Mouse (Mus musculus): ENCODE measurements around the gene Krtap24-1. TPM values are rescaled to one million over a fixed set of nuclear protein-coding genes. Genes with fewer than 3 reads are reported as not detected.

Krtap24-1 gene
- polyA plus RNA-seq, 1 experiment from 2014 or later, result not detected

DNA sequence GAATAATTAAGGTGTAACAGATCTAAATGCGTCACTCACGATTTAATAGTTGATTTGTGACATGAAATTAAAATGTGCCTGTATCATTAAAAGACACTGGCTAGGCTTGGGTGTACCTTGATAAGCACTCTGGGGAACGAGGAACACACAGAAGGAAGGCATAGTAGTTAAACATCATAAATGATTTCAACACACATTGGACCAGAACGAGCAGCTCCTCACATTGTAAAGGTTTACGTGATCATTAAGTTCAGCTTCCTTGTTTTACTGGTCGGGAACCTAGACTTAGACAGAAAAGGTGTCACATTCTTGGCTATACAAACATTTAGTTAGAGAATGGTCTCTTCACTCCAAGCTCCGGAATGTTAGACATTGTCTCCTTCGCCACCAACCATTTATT lies 11.8 kb downstream of the Krtap24-1 start:
- H3K4me1 ChIP-seq, result no peaks in the 10 kb centered on the region
- H3K9ac ChIP-seq, result no peak overlapping the region
- ATAC-seq (ENCODE audit: low FRiP score), result no peak
- H3K4me2 ChIP-seq (replicated peaks), result no peak overlapping the region
- H3K4me3 ChIP-seq, result no peak overlapping the region
- WGBS, result 83% methylated on average over 8 of the region's 8 CpGs
- H3K27ac ChIP-seq, result no peak overlapping the region
- no peaks in the 10 kb centered on the region for H3K9me3 ChIP-seq (replicated peaks)
- no peaks in the 10 kb centered on the region for H3K27me3 ChIP-seq
- H3K36me3 ChIP-seq, result no peaks in the 10 kb centered on the region

DNA sequence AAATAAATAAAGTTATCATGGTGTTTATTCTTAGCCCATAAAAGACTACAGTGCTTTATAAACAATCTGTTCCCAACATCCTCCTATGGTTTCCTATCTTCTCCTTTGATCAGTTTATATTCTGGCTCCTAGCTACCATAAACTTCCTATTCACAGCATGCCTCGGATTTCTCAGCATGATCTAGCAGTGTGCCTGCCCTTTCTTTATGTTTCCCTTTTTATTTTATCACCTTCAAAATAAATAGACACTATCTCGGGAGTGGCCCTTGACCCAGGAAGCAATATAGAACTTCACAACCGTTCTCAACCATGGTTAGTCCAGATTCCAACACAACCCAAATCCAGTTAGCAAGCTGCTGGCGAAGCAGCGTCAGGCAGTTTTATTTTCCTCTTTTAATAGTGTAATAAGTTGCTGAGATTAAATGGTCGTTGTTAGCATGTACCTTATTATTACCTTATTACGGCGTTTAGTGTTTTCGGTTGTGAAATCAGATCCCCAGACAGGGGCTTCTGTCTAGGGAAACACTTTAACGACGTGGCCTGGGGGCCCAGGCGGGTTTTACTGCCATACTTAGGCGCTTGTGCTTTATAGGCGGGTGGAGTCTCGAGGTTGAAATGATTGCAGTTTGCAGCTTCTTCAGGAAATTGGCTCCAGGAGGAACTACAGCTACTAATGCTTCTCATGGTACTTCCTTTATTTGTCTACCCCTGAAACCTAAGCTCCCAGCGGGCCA lies 12.4 kb downstream of the Krtap24-1 start:
- no peak overlapping the region for H3K4me2 ChIP-seq (replicated peaks)
- no peaks in the 10 kb centered on the region for H3K36me3 ChIP-seq
- no peaks in the 10 kb centered on the region for H3K4me1 ChIP-seq
- H3K4me3 ChIP-seq, result no peak overlapping the region
- H3K9ac ChIP-seq, result no peak overlapping the region
- no peak for ATAC-seq (ENCODE audit: low FRiP score)
- no peak overlapping the region for H3K27ac ChIP-seq
- no peaks in the 10 kb centered on the region for H3K9me3 ChIP-seq (replicated peaks)
- no peaks in the 10 kb centered on the region for H3K27me3 ChIP-seq
- 80% methylated on average over 16 of the region's 16 CpGs for WGBS

DNA sequence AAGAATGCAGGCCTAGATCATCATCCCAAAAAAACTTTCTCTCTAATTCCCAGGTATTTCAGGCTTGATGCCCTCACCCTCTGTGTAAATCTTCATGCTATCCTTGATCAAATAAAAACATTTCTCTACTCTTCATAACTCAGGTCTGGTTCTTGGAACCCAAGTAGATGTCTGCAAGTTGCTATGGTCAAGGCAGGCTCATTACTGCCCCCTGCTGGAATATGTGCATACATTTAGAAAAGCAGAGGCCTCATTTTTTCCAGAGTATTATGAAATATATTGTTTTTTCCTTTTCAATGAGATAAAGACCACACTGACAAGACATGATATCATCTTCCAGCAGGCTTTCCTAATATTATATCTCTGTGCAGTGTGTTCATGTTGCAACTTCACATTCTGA lies 19.3 kb downstream of the Krtap24-1 start:
- H3K4me1 ChIP-seq, result no peaks in the 10 kb centered on the region

DNA sequence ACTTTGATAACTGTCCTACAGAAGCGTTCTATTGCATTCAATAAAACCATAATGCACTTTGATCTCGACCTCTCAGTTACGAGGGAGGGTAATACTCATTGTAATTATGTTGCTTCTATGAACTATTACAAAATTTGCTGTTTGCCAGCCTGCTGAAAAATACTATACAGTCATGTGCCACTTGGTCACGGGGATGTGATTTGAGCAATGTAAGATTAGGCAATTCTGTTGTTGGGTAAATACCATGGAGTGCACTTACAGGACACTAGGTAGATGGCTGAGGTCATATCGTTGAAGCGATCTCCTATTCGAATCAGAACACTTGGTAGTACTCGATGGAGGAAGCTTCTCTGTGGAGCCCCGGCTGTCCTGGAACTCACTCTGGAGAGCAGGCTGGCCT lies 28.7 kb downstream of the Krtap24-1 start:
- WGBS, result 93% methylated on average over 9 of the region's 9 CpGs
- Histone ChIP-seq H3K27me3 (no peaks in the 10 kb centered on the region), H3K36me3 (no peaks in the 10 kb centered on the region), H3K4me3 (no peak overlapping the region), H3K27ac (no peak overlapping the region), H3K4me2 (replicated peaks) (no peak overlapping the region), H3K9me3 (replicated peaks) (no peaks in the 10 kb centered on the region), H3K4me1 (no peaks in the 10 kb centered on the region), H3K9ac (no peak overlapping the region)
- no peak for ATAC-seq (ENCODE audit: low FRiP score)

More for the DNA sequence above, 19.3 kb downstream of the Krtap24-1 start:
- H3K4me3 ChIP-seq, result no peak overlapping the region
- H3K27ac ChIP-seq, result no peak overlapping the region
- no peaks in the 10 kb centered on the region for H3K36me3 ChIP-seq
- no peaks in the 10 kb centered on the region for H3K9me3 ChIP-seq (replicated peaks)
- H3K27me3 ChIP-seq, result no peaks in the 10 kb centered on the region
- ATAC-seq (ENCODE audit: low FRiP score), result no peak
- H3K4me2 ChIP-seq (replicated peaks), result no peak overlapping the region
- H3K9ac ChIP-seq, result no peak overlapping the region

DNA sequence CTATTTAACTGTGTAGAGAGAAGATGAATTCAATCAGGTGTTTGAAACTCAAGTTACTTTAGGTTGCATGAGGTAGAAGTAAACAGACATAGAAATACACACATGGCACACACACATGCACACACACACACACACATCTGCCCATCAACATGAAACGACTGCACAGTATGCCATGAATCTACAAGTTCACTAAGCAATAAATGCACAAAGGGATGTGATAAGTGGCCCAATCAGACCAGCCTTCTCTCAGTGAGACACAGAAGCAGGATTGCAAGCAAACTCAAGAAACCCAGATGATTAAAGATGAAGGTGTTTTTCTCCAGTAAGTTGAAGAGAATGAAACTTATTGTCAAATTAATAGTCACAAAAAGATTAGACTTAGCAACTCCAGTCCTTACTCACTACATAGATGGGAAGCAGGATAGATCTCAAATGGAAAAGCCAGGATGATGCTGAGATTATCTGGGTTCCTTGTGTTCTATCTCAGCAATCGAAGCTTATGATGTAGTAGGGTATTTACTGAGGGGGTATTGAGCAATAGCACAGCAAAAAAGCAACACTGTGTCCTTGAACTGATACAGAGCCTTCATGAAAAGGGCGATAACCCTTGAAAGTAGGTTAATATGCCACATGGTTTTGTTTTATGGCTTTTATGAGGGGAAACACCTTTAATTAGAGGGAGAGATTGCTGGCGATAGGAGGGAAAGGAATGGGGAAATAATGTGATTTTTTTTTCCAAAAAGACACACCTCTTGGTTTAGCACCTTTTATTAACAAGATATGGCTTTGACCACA lies 36.0 kb downstream of the Krtap24-1 start:
- no peak overlapping the region for H3K9ac ChIP-seq
- H3K4me3 ChIP-seq, result no peak overlapping the region
- no peak for ATAC-seq (ENCODE audit: low FRiP score)
- H3K27me3 ChIP-seq, result no peaks in the 10 kb centered on the region
- H3K36me3 ChIP-seq, result no peaks in the 10 kb centered on the region
- H3K4me1 ChIP-seq, result no peaks in the 10 kb centered on the region
- 87% methylated on average over 4 of the region's 4 CpGs for WGBS
- H3K4me2 ChIP-seq (replicated peaks), result no peak overlapping the region
- H3K9me3 ChIP-seq (replicated peaks), result no peaks in the 10 kb centered on the region
- H3K27ac ChIP-seq, result no peak overlapping the region

DNA sequence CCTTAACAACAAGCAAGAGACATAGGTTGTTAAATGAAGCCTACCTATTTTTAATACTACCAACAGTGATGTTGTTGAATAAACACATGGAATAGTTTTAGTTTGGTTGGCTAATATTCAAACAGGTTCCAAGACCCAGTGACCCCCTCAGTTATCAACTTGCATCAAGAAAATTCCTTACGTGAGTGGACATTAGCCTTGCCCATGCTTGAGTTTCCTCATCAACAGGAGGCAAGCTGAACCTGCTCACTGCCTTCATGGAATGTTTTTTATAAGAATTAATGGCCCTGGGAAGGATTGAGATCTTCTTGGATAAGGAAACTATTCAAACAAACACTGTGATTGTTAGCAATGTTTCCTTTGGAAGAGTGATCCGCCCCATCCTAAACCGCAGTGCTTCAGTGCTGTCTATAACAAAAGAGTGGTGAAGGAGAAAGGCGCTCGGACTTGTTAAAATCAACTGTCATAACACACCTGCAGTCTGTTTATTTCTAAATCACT lies 39.1 kb downstream of the Krtap24-1 start:
- no peaks in the 10 kb centered on the region for H3K27me3 ChIP-seq
- no peak for ATAC-seq (ENCODE audit: low FRiP score)
- WGBS, result 80% methylated on average over 5 of the region's 5 CpGs

DNA sequence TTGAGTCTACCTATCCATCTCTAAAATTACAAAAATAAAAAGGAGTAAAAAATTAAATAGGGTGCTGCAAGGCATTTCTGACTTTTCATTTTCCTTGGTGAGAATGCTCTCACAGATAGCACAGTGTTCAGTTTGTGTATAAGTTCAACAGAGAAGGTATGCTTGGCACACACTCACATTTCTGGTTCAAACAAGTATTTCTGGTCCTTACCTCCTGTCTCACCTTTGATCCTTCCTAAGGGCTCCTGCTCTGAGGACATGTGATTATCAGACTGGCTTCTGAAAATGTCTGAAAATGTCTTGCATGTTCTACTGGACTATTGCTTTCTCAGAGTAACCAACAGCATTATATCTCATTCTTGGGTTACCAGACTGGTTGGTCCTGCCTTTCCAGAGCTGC lies 41.9 kb downstream of the Krtap24-1 start:
- no peak for ATAC-seq (ENCODE audit: low FRiP score)
- Histone ChIP-seq H3K36me3 (no peaks in the 10 kb centered on the region), H3K9me3 (replicated peaks) (no peaks in the 10 kb centered on the region)

More for the DNA sequence above, 39.1 kb downstream of the Krtap24-1 start:
- Histone ChIP-seq H3K9ac (no peak overlapping the region), H3K4me1 (no peaks in the 10 kb centered on the region), H3K4me3 (no peak overlapping the region), H3K9me3 (replicated peaks) (no peaks in the 10 kb centered on the region), H3K36me3 (no peaks in the 10 kb centered on the region), H3K4me2 (replicated peaks) (no peak overlapping the region), H3K27ac (no peak overlapping the region)

DNA sequence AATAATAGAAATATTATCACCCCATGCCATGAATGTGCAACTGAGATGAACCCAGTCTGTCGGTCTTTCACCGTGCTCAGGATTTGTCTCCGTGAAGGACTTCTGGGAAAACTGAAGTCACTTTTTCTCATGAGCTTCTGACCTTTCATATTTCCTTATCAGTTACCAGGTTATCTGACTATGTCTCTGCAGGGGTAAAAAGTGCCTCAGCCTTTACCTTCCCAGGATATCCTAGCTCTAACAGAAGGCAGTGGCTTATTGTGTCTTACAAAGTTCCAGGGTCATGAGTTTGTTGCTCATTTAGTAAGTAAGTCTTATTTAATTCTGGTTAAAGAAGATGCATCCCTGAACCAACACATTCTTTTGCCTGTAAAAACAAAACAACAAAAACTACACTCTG lies 42.3 kb downstream of the Krtap24-1 start:
- 88% methylated on average over 3 of the region's 3 CpGs for WGBS
- Histone ChIP-seq H3K4me2 (replicated peaks) (no peak overlapping the region), H3K4me1 (no peaks in the 10 kb centered on the region), H3K9me3 (replicated peaks) (no peaks in the 10 kb centered on the region), H3K27ac (no peak overlapping the region), H3K9ac (no peak overlapping the region), H3K4me3 (no peak overlapping the region), H3K27me3 (no peaks in the 10 kb centered on the region), H3K36me3 (no peaks in the 10 kb centered on the region)
- ATAC-seq (ENCODE audit: low FRiP score), result no peak

More for the DNA sequence above, 41.9 kb downstream of the Krtap24-1 start:
- no peak overlapping the region for H3K27ac ChIP-seq
- H3K4me2 ChIP-seq (replicated peaks), result no peak overlapping the region
- H3K9ac ChIP-seq, result no peak overlapping the region
- no peaks in the 10 kb centered on the region for H3K4me1 ChIP-seq
- no peak overlapping the region for H3K4me3 ChIP-seq
- no peaks in the 10 kb centered on the region for H3K27me3 ChIP-seq

DNA sequence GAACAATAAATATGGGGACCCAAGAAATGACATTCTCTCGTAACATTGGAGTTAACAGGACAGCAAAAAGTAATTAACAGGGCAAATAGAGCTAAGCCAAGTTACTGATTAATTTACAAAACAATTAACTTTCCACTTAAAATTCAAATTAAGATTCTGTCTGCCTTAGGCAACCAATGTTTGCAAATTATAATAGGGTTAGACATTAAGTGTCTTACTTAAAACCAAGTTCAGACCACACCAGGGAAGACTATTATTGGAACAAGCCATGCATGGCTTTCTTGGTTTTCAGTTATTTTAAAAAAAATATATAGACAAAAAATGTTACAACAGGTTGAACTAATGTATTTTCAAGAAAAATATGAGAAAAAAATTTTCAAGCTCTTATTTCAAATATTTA lies 43.0 kb downstream of the Krtap24-1 start:
- no peak; the same call in 1 of the 2 replicates for ATAC-seq (ENCODE audit: low FRiP score)
- Histone ChIP-seq H3K9me3 (replicated peaks) (no peaks in the 10 kb centered on the region), H3K27me3 (no peaks in the 10 kb centered on the region), H3K9ac (no peak overlapping the region), H3K4me3 (no peak overlapping the region), H3K27ac (no peak overlapping the region), H3K4me2 (replicated peaks) (no peak overlapping the region), H3K36me3 (no peaks in the 10 kb centered on the region), H3K4me1 (no peaks in the 10 kb centered on the region)
- WGBS, result 78% methylated on average over 1 of the region's 1 CpGs

DNA sequence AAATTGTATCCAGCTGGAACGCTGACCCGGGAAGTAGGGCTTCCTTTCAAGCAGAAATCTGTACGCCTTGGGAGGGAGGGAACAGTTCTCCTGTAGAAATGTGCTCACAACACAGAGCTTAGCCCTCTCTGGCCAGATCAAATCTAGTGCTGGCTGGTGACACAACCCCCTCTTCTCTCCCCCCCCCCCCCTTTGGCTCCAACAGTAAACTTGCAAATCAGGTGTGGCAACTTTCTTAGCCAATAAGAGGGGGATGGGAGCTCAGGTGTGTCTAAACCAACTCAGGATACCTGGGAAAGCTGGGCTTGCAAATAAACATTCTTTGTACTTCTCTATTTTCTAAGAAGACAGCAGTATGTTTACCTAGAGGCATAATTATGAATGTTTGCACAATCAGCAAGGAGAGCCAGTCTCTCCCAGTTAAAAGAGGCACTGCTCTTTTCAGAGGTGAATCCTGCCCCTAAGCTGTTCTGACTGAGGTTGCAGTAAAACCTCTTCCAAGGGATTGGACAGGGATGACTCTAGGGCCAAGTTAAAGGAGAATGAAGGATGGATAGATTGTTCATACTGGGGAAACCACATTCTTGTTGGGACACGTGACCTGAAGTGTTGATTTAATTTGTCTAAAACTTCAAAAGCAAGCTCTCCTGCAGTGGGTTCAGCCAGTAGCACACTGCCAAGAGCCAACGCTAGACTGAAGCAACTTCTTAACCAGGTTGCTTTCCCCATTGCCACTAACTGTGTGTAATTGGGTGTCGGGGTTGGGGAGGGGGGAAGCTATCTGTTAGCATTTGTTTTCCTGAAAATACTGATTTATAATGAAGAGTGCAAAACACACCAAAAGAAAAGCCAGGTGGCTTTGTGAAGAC lies 48.8 kb downstream of the Krtap24-1 start, which contains the start of gene Cldn8:
Cldn8 (minus strand) TSS at position 139 of the 869 bp plus-strand sequence.
- H3K36me3 ChIP-seq, result no peaks in the 10 kb centered on the region
- H3K4me1 ChIP-seq, result no peaks in the 10 kb centered on the region
- H3K9ac ChIP-seq, result no peak within 1 kb of the TSS
- H3K27ac ChIP-seq, result no peak within 1 kb of the TSS
- WGBS, result 76% methylated on average over 6 of the region's 6 CpGs
- no peaks in the 10 kb centered on the region for H3K9me3 ChIP-seq (replicated peaks)
- no peaks in the 10 kb centered on the region for H3K27me3 ChIP-seq
- H3K4me2 ChIP-seq (replicated peaks), result no peak within 1 kb of the TSS
- no peak for ATAC-seq (ENCODE audit: low FRiP score)
- H3K4me3 ChIP-seq, result no peak within 1 kb of the TSS

DNA sequence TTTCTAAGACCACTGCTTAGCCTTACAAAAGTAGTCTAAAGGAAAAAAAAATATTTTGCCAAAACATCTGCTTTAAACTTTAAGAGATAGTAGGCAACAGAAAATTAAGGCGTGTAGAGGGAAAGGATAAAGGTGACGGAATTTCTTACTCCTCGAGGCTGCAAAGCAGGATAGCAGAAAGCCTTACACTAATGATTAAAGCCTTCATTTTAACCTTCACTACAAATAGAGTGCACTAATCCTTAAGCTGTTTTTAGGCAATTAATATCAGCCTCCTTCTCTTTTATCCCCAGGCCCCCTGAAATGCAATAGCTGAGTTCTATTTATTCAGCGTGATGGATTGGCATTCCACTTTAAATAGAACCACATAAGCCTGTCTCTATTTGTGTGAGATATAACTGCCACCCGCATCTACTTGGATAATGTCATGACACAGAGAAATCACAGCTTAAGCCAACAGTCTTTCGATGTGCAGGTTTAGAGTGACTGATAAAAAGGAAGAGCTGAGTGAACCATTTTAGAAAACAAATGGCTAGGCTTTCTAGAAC lies 50.4 kb downstream of the Krtap24-1 start:
- Histone ChIP-seq H3K4me1 (no peaks in the 10 kb centered on the region), H3K27me3 (no peaks in the 10 kb centered on the region), H3K4me3 (no peak overlapping the region), H3K4me2 (replicated peaks) (no peak overlapping the region), H3K27ac (no peak overlapping the region), H3K9me3 (replicated peaks) (no peaks in the 10 kb centered on the region), H3K36me3 (no peaks in the 10 kb centered on the region), H3K9ac (no peak overlapping the region)
- 65% methylated on average over 6 of the region's 6 CpGs for WGBS
- ATAC-seq (ENCODE audit: low FRiP score), result no peak

All from hindbrain, embryonic 12.5 days (tissue).